Mouse (Mus musculus) left cerebral cortex, postnatal 14 days (tissue): ENCODE measurements around the gene Zfp36l2. TPM values are rescaled to one million over a fixed set of nuclear protein-coding genes. Genes with fewer than 3 reads are reported as not detected.
"Not testable (repeated sequence)": the region's sequence is repeated elsewhere in the genome, so short reads cannot be mapped to it uniquely, and the experiment has no call there.

ENCODE experiments used
- DNase-seq, 2 experiments: peaks; one replicate each; pipeline ENCODE4 v3.0.0; 2021 to 2022; ENCODE audit warnings: low spot score in 2 of 2, mixed read lengths in 1 of 2
- intact Hi-C: fragments of 180-260 bp; cut with DNase I; formaldehyde crosslinking; loops from one replicate; pipeline ENCODE4 v1.15.1; 2025
- long read RNA-seq, 2 experiments: library from polyadenylated mRNA; stranded (forward); transcript quantifications; one replicate each; pipeline ENCODE4 v2.0.0; 2021
- total RNA-seq, 2 experiments: library from RNA; stranded (reverse); gene quantifications; 2 replicates each; pipeline ENCODE4 v1.2.3; 2021

Gene Zfp36l2
- total RNA-seq, result 10 to 100 TPM; 16.6 to 26.1 TPM
- long read RNA-seq, experiment 1, transcript Zfp36l2-201 (2 exons, 3,530 nt), result major isoform, 8 of 23 reads
- long read RNA-seq, experiment 1, partial matches to known transcripts, result 14 of 23 reads
- long read RNA-seq, experiment 1, other reads (novel, unspliced or antisense), result 1 of 23 reads
- long read RNA-seq, experiment 2, transcript Zfp36l2-201 (2 exons, 3,530 nt), result major isoform, 11 of 12 reads
- long read RNA-seq, experiment 2, partial matches to known transcripts, result 1 of 12 reads
- long read RNA-seq, experiment 2, other reads (novel, unspliced or antisense), result 0 of 12 reads

DNA sequence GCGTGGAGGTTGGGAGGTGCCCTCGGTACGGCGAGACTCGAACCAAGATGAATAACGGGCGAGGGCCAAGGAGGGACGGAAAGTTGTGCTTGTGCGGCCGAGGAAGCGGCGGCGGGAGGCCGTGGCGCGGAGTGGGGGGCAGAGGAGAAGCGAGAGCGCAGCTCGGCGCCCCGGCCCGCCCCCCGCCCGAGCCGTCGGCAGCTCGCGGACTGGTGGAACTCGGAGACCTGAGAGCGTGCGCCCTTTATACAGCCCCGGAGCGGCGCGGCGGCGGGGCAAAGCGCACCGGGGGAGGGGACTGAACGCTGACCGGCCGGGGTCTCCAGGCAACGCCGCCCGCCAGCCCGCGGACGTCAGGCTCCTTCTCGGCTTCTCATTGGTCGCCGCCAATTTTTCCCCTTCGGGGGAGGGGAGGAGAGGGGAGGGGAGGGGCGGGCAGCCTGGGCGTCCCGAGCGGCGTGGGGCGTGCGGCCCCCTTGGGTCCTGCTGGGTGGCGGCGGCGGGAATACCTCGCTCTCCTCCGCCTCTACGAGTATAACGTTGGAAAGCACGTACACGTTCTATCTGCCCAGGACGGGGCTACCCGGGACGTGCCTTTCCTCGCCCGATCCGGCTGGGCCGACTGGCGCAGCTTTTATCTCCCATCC, at the start of gene Zfp36l2:
Gene Zfp36l2 (minus strand): TSS at position 221 of the 647 bp plus-strand sequence.
- intact Hi-C loops, result loop anchor here (5.0 kb wide), 1 partner anchor 76 kb away; no protein-coding TSS in a partner anchor
- peak; percentile 87 to 89 for DNase-seq

DNA sequence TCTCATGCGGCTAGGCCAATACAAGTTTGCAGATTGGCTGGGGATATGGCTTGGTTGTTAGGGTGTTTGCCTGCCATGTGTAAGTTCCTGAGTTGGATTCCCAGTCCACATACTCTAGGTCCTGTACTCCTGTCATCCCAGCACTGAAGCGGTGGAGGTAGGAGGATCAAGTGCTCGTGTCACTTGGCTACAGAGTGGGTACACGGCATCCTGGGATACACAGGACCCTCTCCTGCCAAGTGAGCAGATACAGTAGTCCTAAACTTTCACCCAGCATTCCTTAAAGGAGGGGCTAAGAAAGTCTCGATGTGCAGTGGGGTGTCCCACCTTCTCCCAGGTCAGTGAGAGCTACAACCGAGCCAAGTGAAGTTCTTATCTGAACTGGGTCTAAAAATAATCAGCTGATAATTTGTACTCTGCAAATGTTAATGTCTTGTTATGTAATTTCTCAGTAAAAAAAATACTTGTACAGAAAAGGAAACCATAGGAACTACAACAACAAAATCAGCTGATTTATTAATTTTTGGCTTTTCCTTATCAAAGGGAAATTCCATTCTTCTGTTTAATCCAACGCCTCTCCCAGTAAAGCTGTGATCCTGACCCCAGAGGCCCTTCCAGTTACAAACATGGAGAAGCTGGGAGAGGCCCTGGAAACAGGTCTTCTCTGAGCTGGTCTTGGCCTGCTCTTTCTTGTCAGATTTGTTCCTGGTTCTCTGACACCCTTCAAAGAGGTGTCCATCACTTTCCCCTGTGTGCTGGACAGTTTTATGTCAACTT, 49.2 kb upstream of the Zfp36l2 start:
- DNase-seq, result no peak
- intact Hi-C loops, result no loop called here

DNA sequence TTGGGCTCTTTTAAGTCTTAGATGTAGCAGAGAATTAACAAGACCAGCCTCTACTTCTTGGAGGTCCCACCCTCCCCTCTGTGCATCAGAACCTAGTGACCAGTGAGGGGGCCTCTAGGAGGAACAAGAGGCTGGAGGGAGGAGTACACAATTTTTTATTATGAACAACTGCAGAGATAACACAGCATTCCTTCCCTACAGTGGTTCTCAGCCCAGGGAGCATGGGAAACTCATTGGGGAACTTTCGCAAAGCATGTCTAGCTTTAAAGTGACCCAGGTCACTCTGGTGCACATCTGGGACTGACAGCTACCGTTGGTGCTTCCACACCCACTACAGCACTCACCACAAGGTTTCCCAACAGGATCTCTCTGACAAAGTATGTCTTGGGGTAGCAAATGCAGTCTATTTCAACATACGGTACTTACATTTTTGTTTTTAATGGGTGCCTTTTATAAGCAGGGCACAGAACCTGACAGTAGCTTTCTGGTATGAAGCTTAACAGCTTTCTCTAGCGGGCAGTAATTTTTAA, 47.7 kb upstream of the Zfp36l2 start:
- no peak for DNase-seq
- intact Hi-C loops, result no loop called here

DNA sequence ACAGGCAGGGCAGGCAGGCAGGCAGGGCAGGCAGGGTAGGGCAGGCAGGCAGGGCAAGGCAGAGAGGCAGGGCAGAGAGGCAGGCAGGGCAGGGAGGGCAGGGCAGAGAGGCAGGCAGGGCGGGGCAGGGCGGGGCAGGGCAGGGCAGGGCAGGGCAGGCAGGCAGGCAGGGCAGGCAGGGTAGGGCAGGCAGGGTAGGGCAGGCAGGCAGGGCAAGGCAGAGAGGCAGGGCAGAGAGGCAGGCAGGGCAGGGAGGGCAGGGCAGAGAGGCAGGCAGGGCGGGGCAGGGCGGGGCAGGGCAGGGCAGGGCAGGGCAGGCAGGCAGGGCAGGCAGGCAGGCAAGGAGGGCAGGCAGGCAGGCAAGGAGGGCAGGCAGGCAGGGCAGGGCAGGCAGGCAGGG, 47.0 kb upstream of the Zfp36l2 start:
- intact Hi-C loops, DNase-seq: not testable (repeated sequence)

DNA sequence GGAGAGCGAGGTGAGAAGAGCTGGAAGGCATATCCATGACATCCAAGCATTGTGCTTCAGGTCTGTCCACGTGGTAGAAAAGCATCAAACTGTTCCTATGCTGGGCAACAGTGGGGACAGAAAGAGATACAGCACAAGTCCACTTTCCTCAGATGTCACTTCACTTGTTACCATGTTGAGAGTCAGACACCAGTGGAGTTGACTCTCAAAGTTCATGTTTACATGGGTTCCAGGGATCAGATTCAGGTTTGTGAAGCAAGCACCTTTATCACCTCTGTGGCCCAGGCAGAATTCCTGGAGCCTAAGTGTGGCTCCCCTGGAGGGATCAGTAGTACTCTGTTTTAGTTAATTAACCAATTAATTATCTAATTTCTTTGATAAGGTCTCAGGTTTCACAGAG, 46.0 kb upstream of the Zfp36l2 start:
- intact Hi-C loops, result no loop called here

DNA sequence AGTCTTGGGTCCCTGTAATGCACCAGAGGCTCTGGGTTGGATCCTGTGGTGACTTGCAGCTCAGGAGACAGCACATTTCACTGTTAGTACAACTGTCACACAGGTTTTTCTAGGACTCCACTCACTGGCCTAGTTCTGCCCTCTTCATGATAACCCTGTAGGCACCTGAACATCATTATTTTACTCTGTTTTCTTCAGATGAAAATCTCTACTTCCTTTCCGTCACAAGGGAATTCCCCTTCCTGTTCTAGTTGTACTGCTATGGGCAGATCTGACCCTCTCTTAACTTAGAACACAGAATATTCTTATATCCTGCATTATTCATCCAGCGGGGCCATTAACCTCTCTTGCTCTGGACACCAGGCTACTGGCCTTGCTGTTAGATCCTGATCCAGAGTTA, 43.6 kb upstream of the Zfp36l2 start:
- intact Hi-C loops, result no loop called here
- DNase-seq, result no peak

More for the DNA sequence above, 46.0 kb upstream of the Zfp36l2 start:
- no peak for DNase-seq

DNA sequence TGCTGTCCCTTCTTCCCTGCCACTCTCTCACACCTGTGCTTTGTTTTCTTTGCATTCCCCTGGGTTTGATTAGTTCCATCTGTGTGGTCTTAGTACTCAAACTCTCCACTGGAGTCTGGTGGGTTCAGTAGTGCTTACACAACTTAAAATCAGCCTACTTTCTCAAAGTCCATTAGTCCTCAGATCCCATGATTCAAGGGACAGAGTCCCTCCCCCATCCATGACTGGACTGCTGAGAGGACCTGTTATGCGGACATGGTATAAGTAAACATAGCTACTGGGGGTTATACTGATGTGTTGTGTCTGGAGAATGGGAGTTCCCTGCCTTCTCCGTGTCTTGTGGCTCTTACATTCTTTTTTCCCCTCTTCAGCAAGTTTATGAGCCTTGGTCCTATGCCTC, 40.5 kb upstream of the Zfp36l2 start:
- DNase-seq, result no peak
- intact Hi-C loops, result no loop called here

DNA sequence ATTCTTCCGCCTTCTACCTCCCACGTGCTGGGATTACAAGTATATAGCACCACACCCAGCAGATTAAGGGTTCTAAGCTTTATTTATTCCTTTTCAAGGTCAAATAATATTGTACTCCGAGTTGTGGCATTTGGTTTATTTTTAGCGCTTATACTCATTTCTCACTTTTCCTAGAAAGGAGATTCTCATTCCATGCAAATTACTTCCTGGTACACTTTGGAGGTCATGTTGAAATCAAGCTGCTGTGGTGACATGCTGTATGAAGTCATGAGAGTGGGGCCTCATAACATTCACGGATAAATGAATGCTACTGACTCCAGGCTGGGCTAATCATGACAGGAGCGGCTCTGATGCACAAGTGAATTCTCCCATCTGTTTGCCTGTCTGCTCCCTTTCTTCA, 38.9 kb upstream of the Zfp36l2 start:
- intact Hi-C loops, result no loop called here
- DNase-seq, result no peak

DNA sequence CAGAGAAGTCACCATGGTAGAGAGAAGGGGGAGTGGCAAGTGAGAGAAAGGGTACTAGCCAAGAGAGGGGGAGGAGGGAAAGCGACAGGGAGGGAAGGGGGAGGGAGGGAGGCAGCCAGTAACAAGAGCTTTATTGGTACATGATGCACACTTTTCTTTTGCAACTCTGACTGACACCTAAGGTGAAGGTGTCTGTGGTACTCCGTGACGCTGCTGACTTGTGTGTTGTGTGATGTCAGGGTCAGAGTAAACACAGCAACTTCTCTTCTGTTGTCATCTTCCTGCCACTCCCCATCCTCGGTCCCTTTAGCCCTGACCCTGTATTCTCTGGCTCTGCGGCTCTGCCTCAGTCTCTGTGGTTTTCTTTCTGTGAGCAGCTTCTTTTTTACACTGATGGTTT, 38.5 kb upstream of the Zfp36l2 start:
- intact Hi-C loops, result no loop called here
- no peak for DNase-seq

DNA sequence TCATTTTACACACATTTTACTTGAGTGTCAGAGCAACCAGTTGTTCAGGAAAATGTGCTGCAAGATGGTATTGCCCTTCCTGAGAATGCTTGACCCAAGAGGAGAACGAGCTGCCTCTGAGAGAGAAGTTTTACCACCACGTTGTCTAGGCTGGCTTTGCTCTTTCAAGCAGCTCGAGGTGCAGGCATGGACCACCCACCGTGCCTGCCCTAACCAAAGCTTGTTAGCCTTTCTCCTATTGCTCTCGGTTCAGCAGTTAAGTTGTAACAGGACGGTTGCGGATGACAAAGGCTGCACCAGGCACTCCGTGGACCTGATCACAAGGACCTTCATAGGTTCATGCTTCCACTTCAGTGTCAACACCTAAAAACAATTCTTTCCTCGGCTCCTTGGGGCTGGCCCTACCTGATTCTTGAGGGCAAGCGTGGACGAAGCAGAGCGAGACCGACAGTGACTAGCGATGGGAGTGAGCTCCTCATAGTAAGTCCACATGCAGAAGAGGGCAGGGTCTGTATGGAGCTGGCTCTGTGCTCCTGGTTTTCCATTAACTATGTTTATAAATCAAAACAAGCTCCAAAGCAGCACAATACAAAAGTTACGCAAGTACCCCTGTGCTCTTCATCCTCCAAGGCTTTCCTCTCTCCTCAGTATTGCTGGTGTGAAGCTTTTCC, 36.6 kb upstream of the Zfp36l2 start:
- intact Hi-C loops, result no loop called here
- no peak for DNase-seq

DNA sequence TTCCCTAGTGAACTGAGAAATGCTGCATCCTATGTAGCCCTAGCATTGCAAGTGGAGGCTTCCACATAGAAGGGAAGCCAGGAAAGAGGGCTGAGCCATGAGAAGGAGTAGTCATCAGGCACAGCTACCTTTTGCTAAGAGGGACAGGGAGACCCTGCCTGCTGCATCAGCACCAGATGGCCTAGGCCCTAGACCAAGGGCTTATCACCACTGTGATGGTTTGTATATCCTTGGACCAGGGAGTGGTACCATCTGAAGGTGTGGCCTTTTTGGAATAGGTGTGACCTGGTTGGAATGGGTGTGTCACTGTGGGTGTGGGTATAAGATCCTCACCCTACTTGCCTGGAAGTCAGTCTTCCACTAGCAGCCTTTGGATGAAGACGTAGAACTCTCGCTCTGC, 31.1 kb upstream of the Zfp36l2 start:
- DNase-seq, intact Hi-C loops: not testable (repeated sequence)

DNA sequence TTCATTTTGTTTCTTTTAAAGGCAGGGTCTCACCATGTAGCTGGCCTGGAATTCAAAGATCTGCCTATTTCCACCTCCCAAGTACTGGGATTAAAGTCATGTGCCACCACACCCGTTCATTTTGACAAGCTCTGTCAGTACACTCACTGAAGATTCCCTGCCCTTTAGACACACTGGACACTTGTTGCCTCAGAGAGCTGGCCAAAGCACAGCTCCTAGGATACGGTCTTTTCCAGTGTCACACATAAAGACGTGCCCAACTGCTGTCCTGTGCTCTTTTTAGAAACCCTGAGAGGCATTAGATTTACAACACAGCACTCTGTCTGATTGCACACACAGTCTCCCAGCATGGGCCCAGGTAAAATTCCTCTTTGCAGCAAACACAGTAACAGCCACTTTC, 29.9 kb upstream of the Zfp36l2 start:
- no peak for DNase-seq
- intact Hi-C loops, result no loop called here

DNA sequence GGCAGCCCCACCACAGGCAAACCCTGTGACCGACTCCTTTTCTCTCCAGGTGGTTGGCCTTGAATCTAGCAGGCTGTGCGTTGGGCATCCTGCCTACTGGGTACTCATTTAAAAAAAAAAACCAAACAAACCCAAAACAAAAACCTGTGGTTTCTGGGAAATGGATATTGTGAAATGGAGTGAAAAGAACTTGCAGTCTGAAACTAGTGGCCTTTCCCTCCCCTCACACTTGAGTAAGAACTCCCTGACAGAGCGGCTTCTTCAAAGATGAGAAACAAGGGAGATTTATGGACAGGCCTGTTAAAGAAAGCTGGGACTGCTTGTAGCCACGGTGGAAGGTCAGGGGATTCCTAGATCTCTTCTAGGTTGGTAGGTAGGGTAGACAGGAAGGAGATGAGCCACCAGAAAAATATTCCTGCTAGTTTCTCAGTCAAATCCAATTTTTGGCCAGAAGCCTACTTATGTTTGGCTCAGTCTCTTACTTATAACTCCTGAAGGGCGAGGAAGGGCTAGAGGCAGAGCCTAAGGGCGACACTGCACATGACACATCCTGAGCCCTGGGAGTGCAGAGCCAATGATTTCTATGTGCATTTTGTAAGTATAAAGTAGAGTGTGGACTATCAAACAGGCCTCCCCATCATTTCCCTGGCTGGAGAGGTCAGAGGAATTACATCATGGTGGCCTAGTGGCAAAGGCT, 27.7 kb upstream of the Zfp36l2 start:
- intact Hi-C loops, result no loop called here
- no peak for DNase-seq

DNA sequence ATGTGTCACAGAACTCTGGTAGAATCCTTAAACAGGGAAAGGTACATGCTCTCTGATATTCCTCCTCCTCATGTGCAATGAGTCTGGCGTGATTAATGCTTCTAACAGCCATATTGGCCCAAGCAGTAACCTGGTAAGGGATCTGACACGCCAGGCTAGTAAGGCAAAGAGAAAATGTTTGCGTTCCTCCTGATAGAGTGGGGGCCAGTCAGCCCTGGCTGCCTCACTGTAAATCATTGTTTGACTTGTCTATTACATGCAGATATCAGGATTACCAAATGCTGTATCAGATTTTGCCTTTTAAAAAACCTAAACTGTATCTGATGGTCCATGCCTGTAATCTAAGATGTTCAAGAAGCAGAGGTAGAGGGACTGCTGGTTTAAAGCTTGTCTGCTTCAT, 25.7 kb upstream of the Zfp36l2 start:
- intact Hi-C loops, result no loop called here
- DNase-seq, result no peak

DNA sequence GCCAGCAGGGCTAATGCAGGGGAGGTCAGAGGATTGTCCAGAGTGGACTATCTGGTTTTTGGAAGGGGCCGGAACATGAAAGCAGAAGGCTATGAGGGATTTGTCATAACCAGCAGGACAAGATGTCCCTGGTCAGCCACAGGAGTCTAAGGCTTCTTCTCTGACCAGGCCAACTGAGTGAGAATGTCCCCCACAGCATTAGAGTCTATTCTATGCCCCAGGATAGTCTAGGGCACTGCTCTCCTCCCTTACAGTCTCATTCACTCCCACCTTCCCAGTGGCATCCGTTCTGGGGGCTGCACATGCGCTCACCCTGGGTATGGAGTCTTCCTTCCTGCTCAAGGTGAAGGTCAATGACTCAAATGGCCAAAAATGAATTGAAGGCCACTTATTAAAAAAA, 19.9 kb upstream of the Zfp36l2 start:
- intact Hi-C loops, result no loop called here
- DNase-seq, result no peak

DNA sequence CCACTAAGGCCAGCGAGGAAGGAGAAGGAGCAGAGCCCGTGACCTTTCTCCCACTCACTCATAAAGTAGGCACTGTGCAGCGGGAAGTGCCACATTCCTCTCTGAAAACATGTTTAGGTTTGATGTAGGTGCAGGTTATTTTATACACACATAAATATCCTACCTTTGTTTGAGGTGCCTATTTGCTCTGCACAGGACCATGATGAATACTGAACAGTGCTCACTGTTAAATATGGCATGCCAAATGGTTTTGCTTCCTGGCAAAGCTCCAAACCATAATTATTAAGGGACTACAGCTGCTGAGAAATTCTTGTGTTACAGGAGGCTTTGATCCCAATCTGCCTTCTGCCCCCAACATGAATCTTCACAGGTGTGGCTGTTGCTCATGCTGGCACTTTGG, 18.5 kb upstream of the Zfp36l2 start:
- DNase-seq, result no peak
- intact Hi-C loops, result no loop called here

DNA sequence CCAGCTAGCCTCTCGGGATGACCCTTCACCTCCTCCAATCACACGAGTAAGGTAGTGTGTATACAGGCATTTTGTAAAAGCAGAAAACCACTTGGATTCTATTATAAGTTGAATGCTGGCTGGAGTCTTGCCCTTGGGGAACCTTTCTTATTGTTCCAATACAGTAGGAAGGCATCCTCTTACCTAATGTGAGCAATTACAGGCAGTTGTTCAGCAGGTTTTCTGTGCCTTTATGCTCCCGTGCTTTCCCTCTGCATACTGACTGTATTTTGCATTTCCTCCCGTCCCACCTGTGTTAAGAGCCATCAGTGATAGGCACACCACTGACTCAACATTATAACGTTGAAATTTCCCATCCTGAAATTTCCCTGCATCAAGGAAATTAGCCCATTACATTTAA, 17.2 kb upstream of the Zfp36l2 start:
- no peak for DNase-seq
- intact Hi-C loops, result no loop called here

DNA sequence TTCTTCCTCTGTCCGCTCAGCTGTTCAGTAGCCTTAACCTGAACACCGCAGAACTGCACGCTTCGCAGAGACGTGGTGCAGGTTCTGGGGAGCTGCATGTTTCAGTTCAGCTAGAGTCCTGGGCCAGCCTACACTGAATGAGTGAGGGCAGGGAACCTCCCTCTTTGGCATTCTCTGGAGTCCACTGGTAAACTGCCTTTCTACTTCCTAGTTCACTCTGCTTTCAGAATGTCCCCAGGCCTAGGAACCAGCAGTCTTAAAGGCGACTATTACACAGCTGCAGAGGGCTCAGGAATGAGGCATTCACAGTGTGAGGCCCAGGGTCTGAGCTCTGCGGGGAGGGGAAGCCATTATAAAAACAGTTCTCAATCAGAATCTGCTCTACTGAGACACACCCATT, 15.6 kb upstream of the Zfp36l2 start:
- DNase-seq, result no peak
- intact Hi-C loops, result no loop called here

DNA sequence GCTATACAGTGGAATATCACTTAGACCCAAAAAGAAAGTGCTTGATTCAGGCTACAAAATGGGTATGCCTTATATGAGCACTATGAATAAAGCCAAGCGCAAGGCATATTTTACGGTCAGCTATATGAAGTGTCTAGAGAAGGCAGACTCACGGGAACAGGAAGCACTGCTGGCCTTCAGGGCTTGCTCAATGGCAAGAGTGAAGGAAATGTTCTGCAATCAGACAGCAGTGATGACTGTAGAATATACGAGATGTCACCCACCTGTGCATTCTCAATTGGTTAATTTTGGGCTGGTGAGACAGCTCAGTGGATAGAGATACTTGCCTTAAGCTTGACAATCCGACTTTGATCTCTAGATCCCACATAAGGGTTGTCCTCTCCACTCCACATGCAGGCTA, 13.4 kb upstream of the Zfp36l2 start:
- no peak for DNase-seq
- intact Hi-C loops, result no loop called here
